Mouse (Mus musculus) megakaryocyte progenitor cell, adult 5-6 weeks (primary cell): ENCODE measurements around the gene Fbxw4. TPM values are rescaled to one million over a fixed set of nuclear protein-coding genes. Genes with fewer than 3 reads are reported as not detected.

ENCODE experiments used
- ATAC-seq: replicated peaks from 2 replicates; pipeline ENCODE4 v1.8.0; 2016; ENCODE audit warnings: mild to moderate bottlenecking, moderate TSS enrichment, inconsistent platforms; ENCODE audit not compliant: poor library complexity
- total RNA-seq, 2 experiments: library from RNA; stranded (forward) in 1 of 2; stranded (reverse) in 1 of 2; fragments of 157-497, 149-512 nt in 1 of 2; fragments of 200-1000 nt in 1 of 2; gene quantifications; 2 replicates each; pipeline versions ENCODE4 v1.2.3 to v1.2.4; 2015 to 2017

Fbxw4 gene
- total RNA-seq, 2 experiments from 2014 or later: 27.0 to 31.5 TPM

DNA sequence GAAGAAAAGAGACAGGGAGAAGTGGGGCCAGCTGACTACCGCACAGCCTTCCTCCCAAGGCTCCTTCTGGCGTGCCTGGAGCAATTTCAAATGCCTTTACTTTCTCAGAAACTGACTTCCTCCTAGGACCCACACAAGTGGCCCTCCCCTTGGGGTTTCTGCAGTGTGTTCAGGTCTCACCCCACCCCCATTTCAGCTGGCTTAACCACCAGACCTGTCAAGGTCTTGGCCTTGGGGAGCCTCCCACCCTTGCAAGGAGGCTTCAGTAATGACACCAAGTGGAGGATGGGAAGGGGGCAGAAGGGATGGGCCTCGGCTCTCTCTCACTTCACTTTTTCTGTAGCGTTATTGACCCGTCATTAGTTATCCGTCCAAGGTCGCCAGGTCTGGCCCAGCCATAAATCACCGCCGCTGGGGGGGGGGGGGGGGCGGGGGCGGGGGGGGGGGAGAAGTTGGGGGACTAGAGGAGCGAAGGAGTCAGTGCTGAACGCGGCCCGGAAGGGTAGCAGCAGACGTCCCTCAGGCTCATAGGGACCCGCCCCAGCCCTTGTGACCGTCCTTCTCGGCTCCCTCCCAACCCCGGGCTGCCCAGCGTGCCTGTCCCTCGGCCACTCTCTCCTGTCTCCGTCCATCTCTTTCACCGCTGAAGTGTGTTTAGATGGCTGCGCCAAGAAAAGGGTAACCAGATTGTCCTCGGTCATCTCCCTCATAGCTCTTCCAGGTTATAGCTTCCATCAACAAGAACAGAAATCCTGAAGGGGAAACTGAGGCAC is 115.8 kb downstream of the Fbxw4 start:
- peak; percentile 49 for ATAC-seq

DNA sequence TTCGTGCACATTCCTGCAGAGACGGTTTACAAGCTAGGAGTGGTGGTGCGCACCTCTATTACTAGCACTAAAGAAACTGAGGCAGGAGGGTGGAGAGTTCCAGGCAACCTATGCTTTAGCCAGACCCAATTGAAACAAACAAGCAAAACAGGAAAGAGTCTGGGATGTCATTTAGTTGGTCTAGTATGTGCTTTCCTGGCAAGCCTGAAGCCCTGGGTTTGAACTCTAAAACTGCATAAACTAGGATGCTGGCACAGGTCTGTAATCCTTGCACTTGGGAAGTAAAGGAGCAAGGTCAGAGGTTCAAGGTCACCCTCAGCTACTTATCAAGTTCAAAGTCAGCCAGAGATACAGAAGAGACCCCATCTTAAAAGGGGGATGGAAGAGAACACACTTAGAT is 118.1 kb downstream of the Fbxw4 start:
- no peak for ATAC-seq

DNA sequence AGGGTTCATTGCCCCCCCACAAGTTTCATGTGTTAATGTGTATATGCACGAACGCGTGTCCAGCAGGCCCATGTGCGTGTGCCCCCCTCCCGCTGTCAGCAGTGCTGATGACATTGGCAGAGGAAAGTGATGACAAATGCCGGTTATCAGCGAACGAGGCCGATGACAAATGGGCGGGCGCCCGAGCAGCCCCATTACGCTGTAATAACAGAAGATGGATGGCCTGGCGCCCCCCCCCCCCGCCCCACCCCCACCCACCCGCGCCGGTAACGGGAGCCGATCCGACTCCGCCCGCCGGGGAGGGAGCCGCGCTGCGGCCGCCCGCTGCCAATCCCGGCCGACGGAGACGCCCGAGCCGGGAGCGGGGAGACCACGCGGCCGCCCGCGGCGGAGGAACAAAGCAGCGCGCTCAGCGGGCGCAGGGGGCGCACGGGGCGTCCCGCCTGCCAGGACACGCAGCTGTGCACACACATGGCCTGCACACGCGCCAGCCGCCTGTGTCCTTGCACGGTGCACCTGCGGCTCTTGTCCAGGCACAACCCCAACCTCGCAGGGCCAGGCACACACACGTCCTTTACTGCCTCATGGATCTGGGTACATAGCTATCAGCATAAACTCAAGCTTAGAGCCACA is 118.6 kb downstream of the Fbxw4 start:
- ATAC-seq: peak; percentile 30

DNA sequence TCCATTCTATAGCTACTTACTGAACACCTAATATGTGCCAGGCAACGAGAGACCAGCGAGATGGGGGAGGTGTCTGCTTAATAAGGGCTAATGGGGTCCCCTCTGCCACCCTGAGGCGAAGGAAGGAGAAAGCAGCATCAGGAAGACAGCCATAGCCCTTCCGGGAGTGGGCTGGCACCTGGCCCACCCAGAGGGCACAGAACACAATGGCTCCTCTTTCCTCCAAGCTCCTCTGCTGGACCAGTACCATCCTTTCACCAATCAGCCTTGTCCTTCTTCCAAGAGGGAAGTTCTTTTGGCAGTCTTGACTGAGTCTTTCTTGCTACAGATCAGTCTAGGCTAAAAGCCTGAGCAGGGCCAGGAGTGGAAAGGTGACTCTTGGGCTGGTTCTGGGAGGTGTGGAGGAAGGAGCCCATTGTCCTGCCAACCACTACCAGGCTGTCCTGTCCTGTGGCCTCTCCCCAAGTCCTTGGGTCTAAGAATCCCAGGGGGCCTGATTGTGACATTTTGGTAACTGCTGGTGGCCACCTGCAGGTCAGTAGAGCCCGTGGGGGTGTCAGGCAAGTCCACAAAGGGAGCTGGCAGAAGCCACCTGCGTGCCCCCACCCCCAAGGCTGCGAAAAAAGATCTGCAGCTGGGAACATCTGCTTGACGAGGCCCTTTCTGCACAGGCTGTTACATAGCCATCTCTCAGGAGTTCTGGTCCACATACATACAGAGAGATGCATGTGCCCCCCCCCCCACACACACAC is 119.3 kb downstream of the Fbxw4 start:
- ATAC-seq: no peak

DNA sequence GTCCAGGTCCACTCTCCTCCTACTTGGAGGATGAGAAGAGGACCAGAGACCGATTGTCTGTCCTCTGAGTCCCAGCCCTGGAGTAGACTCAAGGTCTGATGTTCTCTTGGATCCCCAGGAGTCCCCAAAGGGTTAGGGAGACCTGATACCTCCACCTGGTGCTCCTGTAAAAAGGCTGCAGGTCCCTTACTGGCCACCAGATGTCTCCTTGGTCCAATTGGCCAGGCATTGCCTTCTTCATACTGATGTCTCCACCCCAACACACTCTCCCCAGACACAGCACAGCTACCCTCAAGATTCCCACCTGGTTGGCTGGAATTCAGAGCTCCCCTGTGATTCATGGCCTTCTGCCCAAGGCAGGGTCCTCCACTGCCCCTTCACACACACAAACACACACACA is 122.6 kb downstream of the Fbxw4 start:
- peak; percentile 72 for ATAC-seq

DNA sequence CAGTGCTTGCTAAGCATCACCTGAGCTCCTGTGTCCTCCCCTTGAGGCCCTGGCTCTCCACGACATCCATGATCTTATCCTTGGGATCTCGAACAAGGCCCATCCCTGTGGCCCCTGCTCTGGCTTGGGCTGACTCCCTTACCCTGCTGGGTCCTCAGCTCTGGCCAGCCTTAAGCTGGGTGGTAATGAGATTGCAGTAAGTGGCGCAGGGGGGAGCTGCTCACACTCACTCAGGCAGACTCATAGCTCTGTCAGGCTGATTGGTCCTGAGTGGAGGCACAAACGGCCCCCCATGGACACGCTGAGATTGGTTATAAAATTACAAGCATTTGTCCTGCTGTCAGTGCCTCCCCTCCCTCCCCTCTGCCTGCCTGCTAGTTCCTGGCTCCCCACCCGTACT is 124.2 kb downstream of the Fbxw4 start:
- no peak for ATAC-seq

DNA sequence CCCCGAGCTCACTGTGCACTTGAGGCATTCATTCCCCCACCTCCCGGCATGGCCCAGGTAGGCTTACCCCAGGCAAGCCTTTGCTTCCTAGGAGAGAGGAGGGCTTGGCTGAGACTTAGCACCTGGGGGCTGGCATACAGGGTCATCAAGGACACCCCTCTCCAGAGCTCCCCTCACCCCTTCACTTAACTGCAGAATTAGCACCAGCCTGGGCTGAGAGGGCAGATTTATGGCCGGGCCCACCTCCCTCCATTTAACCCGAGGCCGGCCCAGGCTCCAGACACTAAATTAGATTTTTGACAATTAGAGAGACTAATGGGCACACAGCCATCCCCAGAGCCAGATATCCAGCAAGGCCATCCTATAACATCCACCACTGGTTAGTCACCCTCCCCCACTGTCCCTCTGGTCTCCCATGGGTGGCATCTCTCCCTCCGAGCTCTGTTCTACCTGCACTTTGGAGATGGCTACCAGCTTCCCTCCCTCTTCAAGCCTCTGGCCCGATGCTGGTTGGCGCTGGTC is 124.8 kb downstream of the Fbxw4 start:
- no peak for ATAC-seq

DNA sequence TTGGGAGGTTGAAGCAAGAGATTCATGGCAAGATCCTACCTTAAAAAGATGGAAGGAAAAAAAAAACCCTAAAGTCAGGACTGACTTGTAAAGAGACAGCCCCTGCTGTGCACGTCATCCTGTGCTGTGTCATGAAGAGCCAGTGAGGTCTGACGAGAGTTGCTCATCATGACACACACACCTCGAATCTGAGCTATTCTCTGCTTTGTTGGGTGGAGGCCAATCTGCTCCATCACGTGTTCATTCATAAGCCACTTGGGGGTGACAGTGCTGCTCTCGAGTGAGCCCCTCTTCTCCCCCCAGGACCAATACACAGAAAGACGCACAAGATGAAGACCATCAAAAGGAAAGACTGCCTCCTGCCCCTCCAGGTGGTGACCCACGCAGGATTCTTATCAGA is 126.5 kb downstream of the Fbxw4 start:
- no peak for ATAC-seq

DNA sequence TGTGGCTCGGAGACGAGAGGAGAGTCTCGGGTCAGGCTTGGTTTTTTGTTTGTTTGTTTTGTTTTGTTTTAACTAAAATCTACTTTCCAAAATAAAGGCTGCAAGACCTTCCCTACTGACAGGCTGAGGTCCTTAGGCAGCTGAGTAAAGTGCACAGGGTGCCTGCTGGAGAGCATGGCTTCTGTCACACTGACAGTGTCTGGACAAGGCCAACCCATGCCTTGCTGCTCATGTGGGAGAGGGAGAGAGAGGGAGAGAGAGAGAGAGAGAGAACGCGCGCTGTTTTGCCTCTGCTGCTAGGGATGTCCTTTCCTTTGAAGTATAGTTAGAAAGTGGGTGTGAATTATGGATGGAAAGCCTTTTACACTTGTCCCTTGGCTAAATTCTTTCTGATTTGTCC is 128.6 kb downstream of the Fbxw4 start:
- no peak for ATAC-seq

DNA sequence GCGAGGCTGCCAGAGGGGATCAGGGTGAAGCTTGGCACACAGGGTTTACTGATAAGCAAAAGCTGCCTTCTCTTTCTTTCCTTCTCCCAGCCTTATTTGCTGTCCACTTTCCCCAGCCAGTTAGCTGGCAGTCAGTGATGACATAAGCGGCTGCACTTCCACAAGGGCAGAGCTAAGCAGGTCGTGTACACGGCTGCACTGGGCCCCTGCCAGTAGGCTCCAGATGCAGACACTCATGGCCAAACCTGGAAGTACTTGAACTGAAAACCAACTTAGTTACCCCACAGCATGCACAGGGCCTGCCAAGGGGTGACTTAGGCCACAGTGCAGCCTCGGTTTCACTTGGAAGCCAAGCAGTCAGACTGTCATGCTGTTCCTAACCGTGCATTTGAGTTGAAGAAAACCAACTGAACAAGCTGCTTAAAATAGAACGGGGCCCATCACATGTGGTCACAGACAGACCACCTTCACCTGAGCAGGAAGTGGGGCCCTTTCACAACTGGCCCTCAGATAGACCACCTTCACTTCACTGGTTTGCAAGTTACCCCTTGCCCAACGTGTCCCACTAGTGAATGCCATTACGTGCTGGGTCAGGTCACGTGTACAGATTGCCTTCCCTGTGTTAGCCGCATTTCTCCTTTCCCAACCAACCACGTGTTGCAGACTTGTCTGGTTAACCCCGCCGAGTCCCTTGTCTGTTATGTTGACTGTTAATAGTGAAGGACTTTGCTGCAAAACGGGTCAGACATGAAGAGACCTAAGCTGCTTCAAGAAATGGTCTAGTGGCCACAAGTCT is 129.7 kb downstream of the Fbxw4 start:
- peak; percentile 48 for ATAC-seq

DNA sequence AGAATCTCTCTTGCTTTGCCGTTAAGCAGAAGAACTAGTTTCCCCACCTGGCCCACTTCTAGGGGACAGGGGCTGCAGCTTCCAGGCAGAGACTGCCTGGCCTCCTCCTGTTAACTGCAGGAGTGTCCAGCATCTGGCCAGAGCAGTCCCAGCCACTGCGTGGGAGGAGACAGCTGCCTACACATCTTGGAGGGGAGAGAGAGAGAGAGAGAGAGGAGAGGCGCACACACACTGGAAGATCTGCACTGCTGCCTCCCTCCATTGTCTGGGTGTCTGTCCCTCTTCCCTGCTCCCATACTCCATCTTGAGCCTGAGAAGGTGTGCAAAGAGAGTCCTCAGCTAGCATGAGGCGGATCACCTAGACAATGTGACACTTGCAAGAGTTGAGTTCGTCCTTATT is 130.8 kb downstream of the Fbxw4 start:
- ATAC-seq: no peak

Other genes with a start within 250 kb of the Fbxw4 start
- gene Poll, start 99.8 kb downstream of the Fbxw4 start, total RNA-seq (2015): 5.6 and 7.0 TPM in 2 replicates
- gene Poll, start 99.8 kb downstream of the Fbxw4 start, total RNA-seq (2017): 13.2 and 18.5 TPM in 2 replicates
- gene Gm17018, start 99.7 kb downstream of the Fbxw4 start, total RNA-seq (2015): 21.1 and 32.4 TPM in 2 replicates
- 39.5 and 40.6 TPM in 2 replicates for gene Gm17018, start 99.7 kb downstream of the Fbxw4 start, total RNA-seq (2017)
- gene Fgf8, start 82.6 kb upstream of the Fbxw4 start, total RNA-seq (2015): not detected in 2 replicates
- gene Fgf8, start 82.6 kb upstream of the Fbxw4 start, total RNA-seq (2017): not detected in 2 replicates
- 105 and 126 TPM in 2 replicates for gene Npm3, start 89.3 kb upstream of the Fbxw4 start, total RNA-seq (2015)
- 115 and 121 TPM in 2 replicates for gene Npm3, start 89.3 kb upstream of the Fbxw4 start, total RNA-seq (2017)
- 65.4 and 66.0 TPM in 2 replicates for gene Mgea5, start 123.5 kb upstream of the Fbxw4 start, total RNA-seq (2015)
- 109 and 124 TPM in 2 replicates for gene Mgea5, start 123.5 kb upstream of the Fbxw4 start, total RNA-seq (2017)
- 1.5 TPM in 1 of 2 replicates, not detected in the other for gene Kcnip2, start 155.7 kb upstream of the Fbxw4 start, total RNA-seq (2015)
- 0.07 TPM in 1 of 2 replicates, not detected in the other for gene Kcnip2, start 155.7 kb upstream of the Fbxw4 start, total RNA-seq (2017)